In the genomic region with DNA sequence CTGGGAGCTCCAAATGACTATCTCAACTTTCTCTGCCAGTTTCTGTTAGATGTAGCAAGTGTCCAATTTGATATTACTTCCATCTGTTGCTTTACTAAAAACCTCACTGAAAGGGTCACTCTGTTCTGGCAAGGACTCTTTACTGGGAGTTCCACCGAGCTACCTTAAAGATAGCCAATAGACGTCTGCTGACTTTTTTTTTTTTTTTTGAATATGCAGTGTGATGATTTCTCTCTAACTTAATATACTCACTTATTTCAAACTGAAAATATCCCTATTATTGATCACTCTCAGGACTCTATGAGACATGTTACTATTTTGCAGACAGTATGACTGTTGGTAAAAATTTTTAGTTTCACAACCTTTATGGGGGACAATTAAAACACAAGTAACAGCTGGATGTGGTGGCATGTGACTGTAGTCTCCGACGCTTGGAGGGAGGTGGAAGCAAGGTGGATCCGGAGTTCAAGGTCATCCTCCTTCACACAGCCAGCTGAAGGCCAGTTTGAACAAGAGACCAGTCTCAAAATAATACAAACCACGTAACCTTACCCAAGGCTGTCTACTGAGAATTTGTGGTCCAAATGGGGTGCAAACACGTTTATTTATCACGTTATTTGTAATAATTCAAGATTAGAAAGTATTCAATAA, we compare ENCODE assay signal across 8 mouse cellular contexts. TPM values are rescaled to one million over a fixed set of nuclear protein-coding genes. Genes with fewer than 3 reads are reported as not detected.
DNase-seq lines count a peak whose midpoint lies in the region; ATAC-seq lines count a peak whose summit lies in the region.

No protein-coding gene starts in this region.

- H3K27me3 ChIP-seq in hindbrain, embryonic 12.5 days: no peaks in the 10 kb centered on the region
- no peaks in the 10 kb centered on the region for H3K27me3 ChIP-seq in liver, embryonic 15.5 days

- H3K9me3 ChIP-seq in hindbrain, embryonic 12.5 days (replicated peaks): no peaks in the 10 kb centered on the region
- no peaks in the 10 kb centered on the region for H3K9me3 ChIP-seq in liver, embryonic 15.5 days (replicated peaks)

- H3K4me3 ChIP-seq in hindbrain, embryonic 12.5 days: peak overlapping the region; percentile 76
- H3K4me3 ChIP-seq in liver, embryonic 15.5 days (replicated peaks): peak overlapping the region; percentile 76

- WGBS in hindbrain, embryonic 12.5 days: 27% methylated on average over 8 of the region's 8 CpGs
- 2% methylated on average over 8 of the region's 8 CpGs for WGBS in liver, embryonic 15.5 days (ENCODE audit: insufficient replicate concordance)

- peaks cover 16% of the 10 kb centered on the region for H3K4me1 ChIP-seq in hindbrain, embryonic 12.5 days
- peaks cover 42% of the 10 kb centered on the region for H3K4me1 ChIP-seq in liver, embryonic 15.5 days (replicated peaks)

- DNase-seq in embryo, embryonic 10 days (ENCODE audit: low spot score): peak; percentile 7
- DNase-seq in embryo, embryonic 10.5 days (ENCODE audit: low spot score): no peak
- DNase-seq in ES-CJ7 (ENCODE audit: low read depth, low spot score): peak; percentile 79
- DNase-seq in ovary, adult 18-20 months (ENCODE audit: low spot score): no peak
- no peak for DNase-seq in adrenal gland, postnatal 25 days
- no peak for DNase-seq in natural killer cell, adult 2 months (ENCODE audit: low spot score in 2 of 2)

- no peak for ATAC-seq in hindbrain, embryonic 12.5 days (ENCODE audit: low FRiP score)
- no peak for ATAC-seq in liver, embryonic 15.5 days (ENCODE audit: insufficient read depth)

- peak overlapping the region; percentile 69 for H3K4me2 ChIP-seq in hindbrain, embryonic 12.5 days (replicated peaks)
- H3K4me2 ChIP-seq in liver, embryonic 15.5 days: peak overlapping the region; percentile 94

- H3K9ac ChIP-seq in hindbrain, embryonic 12.5 days: peak overlapping the region; percentile 84
- H3K9ac ChIP-seq in liver, embryonic 15.5 days: peak overlapping the region; percentile 84

- H3K27ac ChIP-seq in hindbrain, embryonic 12.5 days: no peak overlapping the region
- H3K27ac ChIP-seq in liver, embryonic 15.5 days (replicated peaks): peak overlapping the region; percentile 90

- H3K36me3 ChIP-seq in hindbrain, embryonic 12.5 days: peaks cover 12% of the 10 kb centered on the region; the same call in 1 of the 2 replicates
- H3K36me3 ChIP-seq in liver, embryonic 15.5 days (replicated peaks): peaks cover 33% of the 10 kb centered on the region

RNA-seq across cellular contexts. Expression of a gene that starts 0.8 kb away (rescaled TPM):
- 279 and 282 TPM in 2 replicates for polyA plus RNA-seq in hindbrain, embryonic 12.5 days (2016; fragmentation: Nextera tagmentation; extraction: Ambion mirVana)
- polyA plus RNA-seq in liver, embryonic 15.5 days (2015; fragmentation: Nextera tagmentation; extraction: Ambion mirVana): 133 TPM in 2 replicates
- 125 and 128 TPM in 2 replicates for total RNA-seq in adrenal gland, postnatal 25 days (2021)

RNA-seq across cellular contexts. Expression of a gene that starts 1.1 kb away (rescaled TPM):
- 25.8 and 27.1 TPM in 2 replicates for polyA plus RNA-seq in hindbrain, embryonic 12.5 days (2016; fragmentation: Nextera tagmentation; extraction: Ambion mirVana)
- 20.0 and 21.5 TPM in 2 replicates for polyA plus RNA-seq in liver, embryonic 15.5 days (2015; fragmentation: Nextera tagmentation; extraction: Ambion mirVana)
- 31.5 and 34.3 TPM in 2 replicates for total RNA-seq in adrenal gland, postnatal 25 days (2021)

RNA-seq across cellular contexts. Expression of a gene that starts 19.3 kb away (rescaled TPM):
- 0.81 TPM in 1 of 2 replicates, not detected in the other for polyA plus RNA-seq in hindbrain, embryonic 12.5 days (2016; fragmentation: Nextera tagmentation; extraction: Ambion mirVana)
- polyA plus RNA-seq in liver, embryonic 15.5 days (2015; fragmentation: Nextera tagmentation; extraction: Ambion mirVana): 2.5 and 3.6 TPM in 2 replicates
- 610 and 755 TPM in 2 replicates for total RNA-seq in adrenal gland, postnatal 25 days (2021)

RNA-seq across cellular contexts. Expression of a gene that starts 23.6 kb away (rescaled TPM):
- polyA plus RNA-seq in hindbrain, embryonic 12.5 days (2016; fragmentation: Nextera tagmentation; extraction: Ambion mirVana): 30.9 and 33.4 TPM in 2 replicates
- polyA plus RNA-seq in liver, embryonic 15.5 days (2015; fragmentation: Nextera tagmentation; extraction: Ambion mirVana): 18.7 and 20.3 TPM in 2 replicates
- total RNA-seq in adrenal gland, postnatal 25 days (2021): 37.2 and 44.1 TPM in 2 replicates

RNA-seq across cellular contexts. Expression of a gene that starts 24.2 kb away (rescaled TPM):
- 82.3 and 88.5 TPM in 2 replicates for polyA plus RNA-seq in hindbrain, embryonic 12.5 days (2016; fragmentation: Nextera tagmentation; extraction: Ambion mirVana)
- 20.9 and 23.3 TPM in 2 replicates for polyA plus RNA-seq in liver, embryonic 15.5 days (2015; fragmentation: Nextera tagmentation; extraction: Ambion mirVana)
- total RNA-seq in adrenal gland, postnatal 25 days (2021): 53.8 and 68.7 TPM in 2 replicates

Comparison
In these comparisons a context has a peak if more than half of its experiments do, and no peak if none do; other contexts are left out.
1. DNase-seq: peak in embryo, embryonic 10 days (single experiment) and ES-CJ7 (single experiment); none in embryo, embryonic 10.5 days (single experiment), ovary, adult 18-20 months (single experiment), adrenal gland, postnatal 25 days (single experiment) and natural killer cell, adult 2 months (0 of 2).